Mouse (Mus musculus) kidney, adult 2 months (tissue): Measurements from ENCODE around the gene Trmt44. TPM values are rescaled to one million over a fixed set of nuclear protein-coding genes. Genes with fewer than 3 reads are reported as not detected.

Experiments used
- DNase-seq: peaks from one replicate; pipeline ENCODE4 v3.0.0; 2021
- H3K27ac ChIP-seq: fragments of 200-500 bp; 2 replicates; pipeline ENCODE4 v1.5.1; 2012; ENCODE audit warnings: low read depth, low read length, control low read depth, inconsistent platforms; ENCODE audit not compliant: insufficient read depth
- H3K27me3 ChIP-seq: fragments of 200-500 bp; replicated peaks from 2 replicates; pipeline ENCODE4 v1.6.1; 2012; ENCODE audit warnings: mild to moderate bottlenecking, moderate library complexity, low read length, inconsistent platforms; ENCODE audit not compliant: control insufficient read depth, insufficient read depth
- H3K36me3 ChIP-seq: fragments of 200-500 bp; 2 replicates; pipeline ENCODE4 v1.6.1; 2012; ENCODE audit warnings: mild to moderate bottlenecking, moderate library complexity, low read length, inconsistent platforms; ENCODE audit not compliant: control insufficient read depth, insufficient read depth
- H3K4me1 ChIP-seq: fragments of 200-500 bp; 2 replicates; pipeline ENCODE4 v1.6.1; 2011; ENCODE audit warnings: low read length; ENCODE audit not compliant: control insufficient read depth, insufficient read depth
- H3K4me3 ChIP-seq: fragments of 200-500 bp; 2 replicates; pipeline ENCODE4 v1.5.1; 2011; ENCODE audit warnings: mild to moderate bottlenecking, low read depth, low read length, control low read depth; ENCODE audit not compliant: insufficient read depth
- CTCF ChIP-seq: fragments of 200-500 bp; conservative IDR thresholded peaks from 2 replicates; pipeline ENCODE4 v1.5.1; 2011; ENCODE audit warnings: low read depth, mild to moderate bottlenecking, control low read depth, low read length, moderate library complexity, mixed read lengths; ENCODE audit not compliant: insufficient read depth, insufficient read length
- POLR2A ChIP-seq: fragments of 200-500 bp; IDR thresholded peaks from one replicate; pipeline ENCODE4 v1.6.1; 2011; ENCODE audit warnings: low read depth, low read length, control low read depth
- WGBS: fragments of 180-500 bp; shearing (Covaris S2); methylation state at CpG from one replicate; pipeline ENCODE4 v1.1.7; 2018; 5-methylcytosine and 5-hydroxymethylcytosine counted together
- polyA plus RNA-seq: library from polyadenylated mRNA; depleted of rRNA; stranded (reverse); fragments of >200 nt; gene quantifications from 2 replicates; pipeline ENCODE4 v1.2.3, GENCODE M21; 2012; rRNA removed

Gene Trmt44
- polyA plus RNA-seq, 1 experiment: 4.4 TPM

DNA sequence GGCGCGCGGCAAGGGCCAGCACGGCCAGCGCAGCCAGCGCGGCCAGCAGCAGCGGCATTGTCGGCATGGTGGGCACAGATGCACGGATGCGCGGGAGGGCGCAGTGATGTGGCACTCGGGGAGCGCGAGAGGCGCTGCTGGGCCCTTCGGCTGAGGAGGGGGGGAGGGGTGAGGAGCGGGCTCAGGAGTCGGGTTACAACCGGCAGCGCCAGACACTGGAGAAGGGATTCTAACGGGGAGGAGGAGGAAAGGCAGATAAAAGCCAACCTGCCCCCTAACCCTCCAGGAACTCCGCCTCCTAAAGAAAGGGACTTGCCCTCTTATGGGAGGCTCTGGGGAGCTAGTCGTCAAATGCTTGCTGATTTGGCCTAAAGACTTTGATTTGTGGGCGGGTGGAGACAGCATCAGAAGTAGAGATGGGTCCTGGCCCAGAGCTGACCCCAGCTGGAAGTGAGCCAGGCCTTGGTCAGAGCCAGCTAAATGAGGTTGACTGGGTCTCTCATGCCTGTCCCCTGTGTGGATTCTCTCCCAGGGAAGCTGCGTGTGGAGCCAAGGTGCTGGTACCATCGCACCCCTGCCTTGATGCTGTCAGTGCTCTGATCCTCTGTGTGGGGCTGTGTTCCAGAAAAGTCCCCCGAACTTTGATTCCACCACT, 49.3 kb downstream of the Trmt44 start, which contains the start of gene Cpz:
Gene Cpz (minus strand): TSS at position 230 of the 655 bp plus-strand sequence.
- H3K27ac ChIP-seq: no peak within 1 kb of the TSS
- TF ChIP-seq CTCF: no peak
- TF ChIP-seq POLR2A: no peak
- DNase-seq: no peak
- H3K4me1 ChIP-seq: no peaks in the 10 kb centered on the region
- no peaks in the 10 kb centered on the region for H3K36me3 ChIP-seq
- 3% methylated on average over 29 of the region's 29 CpGs for WGBS
- no peaks in the 10 kb centered on the region for H3K27me3 ChIP-seq
- no peak within 1 kb of the TSS for H3K4me3 ChIP-seq

DNA sequence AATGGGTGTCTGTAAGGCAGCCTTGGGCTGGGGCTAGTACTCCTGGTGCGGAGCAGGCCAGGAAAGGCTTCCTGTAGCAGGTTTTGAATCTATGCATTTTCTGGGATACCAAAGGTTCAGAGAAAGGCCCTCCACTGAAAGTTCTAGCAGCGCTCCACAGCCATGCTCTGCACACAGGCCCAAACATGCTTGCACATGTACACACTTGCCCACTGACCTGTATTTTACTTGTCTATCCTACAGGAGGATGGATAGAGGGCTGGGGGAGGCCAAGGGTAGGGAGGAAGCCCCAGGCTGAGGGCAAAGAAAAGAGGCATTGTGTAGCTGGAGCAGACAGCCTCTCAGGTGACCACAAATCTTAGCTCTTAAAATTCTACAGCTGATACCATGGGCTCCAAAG, 50.5 kb downstream of the Trmt44 start:
- 93% methylated on average over 2 of the region's 2 CpGs for WGBS
- TF ChIP-seq CTCF (no peak), POLR2A (no peak)
- no peak overlapping the region for H3K27ac ChIP-seq

DNA sequence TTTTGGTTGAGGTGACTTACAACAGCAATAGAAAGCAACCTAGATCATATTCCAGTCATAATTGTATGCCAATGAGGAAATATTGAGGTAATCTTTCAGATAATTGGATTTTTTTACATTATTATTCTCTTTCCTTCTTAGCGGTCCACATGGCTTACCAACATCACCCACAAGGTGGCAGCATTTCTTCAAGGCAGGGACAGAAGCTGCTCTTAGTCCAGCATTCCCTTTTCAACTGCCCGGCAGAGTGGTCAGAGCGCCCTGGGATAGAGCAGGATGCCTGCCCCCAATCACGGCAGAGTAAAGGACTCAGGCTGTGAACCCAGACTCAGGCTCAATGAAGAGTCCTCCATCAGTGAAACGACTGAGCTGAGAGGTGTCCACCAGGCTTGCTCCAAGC, 51.1 kb downstream of the Trmt44 start:
- DNase-seq: peak; percentile 65
- H3K27ac ChIP-seq: no peak overlapping the region
- no peaks in the 10 kb centered on the region for H3K4me1 ChIP-seq
- no peaks in the 10 kb centered on the region for H3K36me3 ChIP-seq
- no peak overlapping the region for H3K4me3 ChIP-seq
- TF ChIP-seq POLR2A (no peak), CTCF (peak; percentile 85)
- no peaks in the 10 kb centered on the region for H3K27me3 ChIP-seq
- 1% methylated on average over 5 of the region's 5 CpGs for WGBS

More for the DNA sequence above, 50.5 kb downstream of the Trmt44 start:
- no peaks in the 10 kb centered on the region for H3K27me3 ChIP-seq
- DNase-seq: no peak
- no peaks in the 10 kb centered on the region for H3K4me1 ChIP-seq
- H3K36me3 ChIP-seq: no peaks in the 10 kb centered on the region
- no peak overlapping the region for H3K4me3 ChIP-seq

DNA sequence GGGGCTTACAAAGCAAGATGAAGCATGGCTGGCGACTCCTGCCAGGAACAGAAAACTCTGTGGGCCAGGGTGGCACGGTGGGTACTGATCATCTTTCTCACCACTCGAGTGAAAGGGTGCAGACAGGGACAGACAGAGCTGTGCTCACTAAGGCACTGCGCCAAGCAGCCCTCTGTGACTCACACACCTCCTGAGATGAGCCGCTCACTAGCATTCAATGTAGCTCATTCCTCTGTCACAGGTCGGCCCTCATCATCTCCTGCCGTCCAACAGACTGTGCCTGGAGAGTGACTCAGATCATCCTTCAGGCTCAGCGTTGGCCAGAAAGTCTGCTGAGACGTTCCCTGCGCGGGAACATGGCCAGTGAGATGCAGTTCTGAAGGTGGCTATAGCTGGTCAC, 58.1 kb downstream of the Trmt44 start:
- Histone ChIP-seq H3K36me3 (no peaks in the 10 kb centered on the region), H3K27ac (no peak overlapping the region), H3K4me3 (no peak overlapping the region), H3K4me1 (no peaks in the 10 kb centered on the region), H3K27me3 (no peaks in the 10 kb centered on the region)
- TF ChIP-seq POLR2A (no peak), CTCF (no peak)
- no peak for DNase-seq
- 84% methylated on average over 11 of the region's 11 CpGs for WGBS

- peak; percentile 93 for TF ChIP-seq CTCF
- TF ChIP-seq POLR2A: no peak
- Histone ChIP-seq H3K27me3 (no peaks in the 10 kb centered on the region), H3K4me3 (no peak overlapping the region), H3K27ac (no peak overlapping the region), H3K4me1 (no peaks in the 10 kb centered on the region), H3K36me3 (no peaks in the 10 kb centered on the region)
- 20% methylated on average over 5 of the region's 5 CpGs for WGBS
- peak; percentile 58 for DNase-seq
Observed at GRCm38 (mm10) chr5:35510589-35510988, 64.3 kb downstream of the Trmt44 start.

Other genes starting within 250 kb of the Trmt44 start
- 0.19 TPM in 1 of 2 replicates, not detected in the other for gene Hmx1, start 186.0 kb downstream of the Trmt44 start, polyA plus RNA-seq
- gene Cpz, start 49.4 kb downstream of the Trmt44 start, polyA plus RNA-seq: 1.4 and 3.0 TPM in 2 replicates
- gene Acox3, start 8.0 kb upstream of the Trmt44 start, polyA plus RNA-seq: 77.9 and 83.6 TPM in 2 replicates
- 9.8 and 12.4 TPM in 2 replicates for gene Htra3, start 104.7 kb upstream of the Trmt44 start, polyA plus RNA-seq
- 35.1 and 40.1 TPM in 2 replicates for gene Sh3tc1, start 164.9 kb upstream of the Trmt44 start, polyA plus RNA-seq
- 5.8 and 7.5 TPM in 2 replicates for gene Ablim2, start 182.8 kb upstream of the Trmt44 start, polyA plus RNA-seq